Mouse (Mus musculus): ENCODE results near the gene Cldn10. TPM values are rescaled to one million over a fixed set of nuclear protein-coding genes. Genes with fewer than 3 reads are reported as not detected.

The Cldn10 gene
- polyA plus RNA-seq (2012; rRNA removed) = 0.89 and 1.2 TPM in 2 replicates

GRCm38 (mm10) chr14:118787621-118788020 is at the start of gene Cldn10:
Gene Cldn10 (plus strand): TSS chr14:118787908.
- no peak within 1 kb of the TSS for H3K4me3 ChIP-seq (ENCODE audit: control insufficient read depth, insufficient read depth, low read length)
- peaks cover 12% of the 10 kb centered on the region for H3K4me1 ChIP-seq (replicated peaks; ENCODE audit: control insufficient read depth, insufficient read depth, low read length)
- TF ChIP-seq POLR2A (IDR thresholded peaks at IDR 0.05; ENCODE audit: control insufficient read depth, extremely low read depth, insufficient read depth, low read length, poor library complexity) (no peak), CTCF (IDR thresholded peaks at IDR 0.05; ENCODE audit: borderline replicate concordance, control insufficient read depth, extremely low read depth, insufficient read depth, low read length, poor library complexity) (no peak)
- no peak within 1 kb of the TSS for H3K27ac ChIP-seq (ENCODE audit: control insufficient read depth, insufficient read depth, low read length)
- no peak for DNase-seq
- H3K36me3 ChIP-seq (ENCODE audit: control insufficient read depth, insufficient read depth, low read length) = no peaks in the 10 kb centered on the region
- 98% methylated on average over 4 of the region's 4 CpGs for WGBS
- no peaks in the 10 kb centered on the region for H3K27me3 ChIP-seq (ENCODE audit: control insufficient read depth, insufficient read depth, low read length)

GRCm38 (mm10) chr14:118741780-118742179 is 45.9 kb upstream of the Cldn10 start:
- Histone ChIP-seq H3K27ac (ENCODE audit: control insufficient read depth, insufficient read depth, low read length) (no peak overlapping the region), H3K36me3 (ENCODE audit: control insufficient read depth, insufficient read depth, low read length) (no peaks in the 10 kb centered on the region), H3K27me3 (ENCODE audit: control insufficient read depth, insufficient read depth, low read length) (no peaks in the 10 kb centered on the region), H3K4me3 (ENCODE audit: control insufficient read depth, insufficient read depth, low read length) (no peak overlapping the region), H3K4me1 (replicated peaks; ENCODE audit: control insufficient read depth, insufficient read depth, low read length) (no peaks in the 10 kb centered on the region)
- no peak for DNase-seq
- TF ChIP-seq CTCF (IDR thresholded peaks at IDR 0.05; ENCODE audit: borderline replicate concordance, control insufficient read depth, extremely low read depth, insufficient read depth, low read length, poor library complexity) = no peak
- TF ChIP-seq POLR2A (IDR thresholded peaks at IDR 0.05; ENCODE audit: control insufficient read depth, extremely low read depth, insufficient read depth, low read length, poor library complexity) = no peak

DNA sequence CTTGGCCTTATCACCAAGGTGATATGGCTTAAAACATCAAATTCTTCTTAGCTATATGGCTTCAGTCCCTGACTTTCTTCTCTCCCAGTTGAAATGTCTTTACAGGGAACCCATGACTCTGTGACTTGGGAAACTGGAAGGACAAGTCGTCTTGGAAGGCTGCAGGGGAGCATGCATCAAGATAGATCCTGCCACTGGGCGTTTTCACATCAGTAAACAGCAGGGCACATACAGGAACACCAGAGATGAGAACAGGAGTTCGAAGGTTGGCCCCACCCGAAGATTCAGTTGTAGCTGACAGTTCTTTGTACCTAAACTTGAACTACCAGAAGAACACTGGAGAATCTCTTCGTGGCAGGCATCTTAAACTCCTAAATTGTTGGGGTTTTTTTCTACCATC is 44.8 kb upstream of the Cldn10 start:
- H3K4me3 ChIP-seq (ENCODE audit: control insufficient read depth, insufficient read depth, low read length) = no peak overlapping the region

GRCm38 (mm10) chr14:118749068-118749467 is 38.6 kb upstream of the Cldn10 start:
- no peak overlapping the region for H3K4me3 ChIP-seq (ENCODE audit: control insufficient read depth, insufficient read depth, low read length)
- DNase-seq = no peak
- H3K4me1 ChIP-seq (replicated peaks; ENCODE audit: control insufficient read depth, insufficient read depth, low read length) = no peaks in the 10 kb centered on the region
- H3K27ac ChIP-seq (ENCODE audit: control insufficient read depth, insufficient read depth, low read length) = no peak overlapping the region
- H3K27me3 ChIP-seq (ENCODE audit: control insufficient read depth, insufficient read depth, low read length) = no peaks in the 10 kb centered on the region
- TF ChIP-seq CTCF (IDR thresholded peaks at IDR 0.05; ENCODE audit: borderline replicate concordance, control insufficient read depth, extremely low read depth, insufficient read depth, low read length, poor library complexity) = no peak
- TF ChIP-seq POLR2A (IDR thresholded peaks at IDR 0.05; ENCODE audit: control insufficient read depth, extremely low read depth, insufficient read depth, low read length, poor library complexity) = no peak
- WGBS = 96% methylated on average over 2 of the region's 2 CpGs
- H3K36me3 ChIP-seq (ENCODE audit: control insufficient read depth, insufficient read depth, low read length) = no peaks in the 10 kb centered on the region

More for the DNA sequence above, 44.8 kb upstream of the Cldn10 start:
- 87% methylated on average over 5 of the region's 5 CpGs for WGBS
- Histone ChIP-seq H3K4me1 (replicated peaks; ENCODE audit: control insufficient read depth, insufficient read depth, low read length) (no peaks in the 10 kb centered on the region), H3K27me3 (ENCODE audit: control insufficient read depth, insufficient read depth, low read length) (no peaks in the 10 kb centered on the region), H3K27ac (ENCODE audit: control insufficient read depth, insufficient read depth, low read length) (no peak overlapping the region), H3K36me3 (ENCODE audit: control insufficient read depth, insufficient read depth, low read length) (no peaks in the 10 kb centered on the region)
- DNase-seq = no peak
- no peak for TF ChIP-seq CTCF (IDR thresholded peaks at IDR 0.05; ENCODE audit: borderline replicate concordance, control insufficient read depth, extremely low read depth, insufficient read depth, low read length, poor library complexity)
- no peak for TF ChIP-seq POLR2A (IDR thresholded peaks at IDR 0.05; ENCODE audit: control insufficient read depth, extremely low read depth, insufficient read depth, low read length, poor library complexity)

DNA sequence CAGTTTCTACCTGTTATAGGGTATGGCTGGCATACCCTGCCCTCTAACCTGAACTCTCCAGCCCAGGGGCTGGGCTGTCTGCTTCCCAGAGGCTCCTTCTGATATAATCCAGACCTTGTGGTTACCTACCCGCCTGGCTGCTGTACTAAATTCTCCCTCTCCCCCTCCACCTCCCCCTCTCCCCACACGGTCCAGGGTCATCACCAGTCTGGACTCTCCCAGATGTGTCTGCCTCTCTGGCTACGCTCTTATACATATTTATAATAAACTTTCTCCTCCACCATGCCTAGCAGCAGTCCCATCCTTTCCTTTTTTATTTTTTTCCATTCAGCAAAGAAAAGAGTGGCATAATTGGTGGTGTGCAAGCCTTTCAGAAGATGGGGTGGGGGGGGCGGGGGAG is 38.0 kb upstream of the Cldn10 start:
- no peak for TF ChIP-seq POLR2A (IDR thresholded peaks at IDR 0.05; ENCODE audit: control insufficient read depth, extremely low read depth, insufficient read depth, low read length, poor library complexity)
- H3K27me3 ChIP-seq (ENCODE audit: control insufficient read depth, insufficient read depth, low read length) = no peaks in the 10 kb centered on the region
- no peaks in the 10 kb centered on the region for H3K4me1 ChIP-seq (replicated peaks; ENCODE audit: control insufficient read depth, insufficient read depth, low read length)
- no peak overlapping the region for H3K4me3 ChIP-seq (ENCODE audit: control insufficient read depth, insufficient read depth, low read length)
- no peak for DNase-seq
- WGBS = 84% methylated on average over 4 of the region's 4 CpGs
- H3K27ac ChIP-seq (ENCODE audit: control insufficient read depth, insufficient read depth, low read length) = no peak overlapping the region
- H3K36me3 ChIP-seq (ENCODE audit: control insufficient read depth, insufficient read depth, low read length) = no peaks in the 10 kb centered on the region

- 56% methylated on average over 6 of the region's 6 CpGs for WGBS
- Histone ChIP-seq H3K4me1 (replicated peaks; ENCODE audit: control insufficient read depth, insufficient read depth, low read length) (no peaks in the 10 kb centered on the region), H3K36me3 (ENCODE audit: control insufficient read depth, insufficient read depth, low read length) (no peaks in the 10 kb centered on the region), H3K27ac (ENCODE audit: control insufficient read depth, insufficient read depth, low read length) (no peak overlapping the region), H3K27me3 (ENCODE audit: control insufficient read depth, insufficient read depth, low read length) (no peaks in the 10 kb centered on the region), H3K4me3 (ENCODE audit: control insufficient read depth, insufficient read depth, low read length) (no peak overlapping the region)
- no peak for DNase-seq
- TF ChIP-seq POLR2A (IDR thresholded peaks at IDR 0.05; ENCODE audit: control insufficient read depth, extremely low read depth, insufficient read depth, low read length, poor library complexity) (no peak), CTCF (IDR thresholded peaks at IDR 0.05; ENCODE audit: borderline replicate concordance, control insufficient read depth, extremely low read depth, insufficient read depth, low read length, poor library complexity) (no peak)
These were observed 37.1 kb upstream of the Cldn10 start for GRCm38 (mm10) chr14:118750505-118751192.
